Mouse (Mus musculus): ENCODE results near the gene Smpdl3b.
"Not testable (repeated sequence)": the region's sequence is repeated elsewhere in the genome, so short reads cannot be mapped to it uniquely, and the experiment has no call there.

The Smpdl3b gene

DNA sequence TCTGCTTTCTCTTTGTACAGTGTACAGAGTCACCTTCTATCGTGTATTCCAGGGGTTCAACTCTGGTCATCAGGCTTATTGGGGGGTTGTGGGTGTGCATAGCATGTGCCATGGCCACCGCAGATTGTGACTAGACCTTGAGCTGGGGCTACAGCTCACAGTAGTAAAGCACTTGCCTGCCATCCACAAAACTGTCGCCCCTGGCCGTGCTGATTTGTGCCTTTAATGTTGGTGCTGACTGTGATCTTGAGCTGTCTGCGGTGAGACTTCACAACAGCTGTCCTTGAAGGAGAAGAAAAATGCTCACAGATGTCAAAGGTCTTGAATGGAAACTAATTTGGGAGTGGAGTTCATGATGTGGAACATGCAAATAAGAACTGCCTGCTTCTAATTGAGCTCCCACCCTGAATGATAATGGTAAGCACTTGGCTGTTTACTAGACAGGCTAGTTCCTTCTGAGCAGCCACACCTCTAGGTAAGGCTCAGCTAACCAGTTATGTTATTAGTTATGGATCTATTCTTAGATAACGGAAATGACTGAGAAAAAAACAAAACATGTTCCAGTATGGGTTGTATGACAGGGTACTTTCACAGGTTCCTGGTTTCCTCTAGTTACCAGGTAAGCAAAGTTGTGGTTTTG is 21.6 kb upstream of the Smpdl3b start:
- no peak for DNase-seq

DNA sequence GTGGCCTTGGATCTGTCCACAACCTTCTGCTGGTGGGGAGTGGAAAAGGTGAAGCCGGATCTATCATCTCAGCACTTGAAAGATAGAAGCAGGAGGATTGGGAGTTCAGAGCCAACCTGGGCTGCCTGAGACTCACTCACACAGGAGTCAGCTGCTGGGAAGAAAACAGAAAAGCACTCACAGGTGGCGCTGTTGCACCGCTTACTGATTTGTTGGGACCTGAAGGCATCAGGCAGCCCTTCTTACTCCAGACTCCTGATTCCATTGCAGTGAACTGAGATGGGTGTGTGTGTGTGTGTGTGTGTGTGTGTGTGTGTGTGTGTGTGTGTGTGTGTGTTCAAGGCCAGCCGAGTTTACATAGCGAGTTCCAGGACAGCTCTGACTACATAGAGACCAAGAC is 19.7 kb upstream of the Smpdl3b start:
- DNase-seq: peak; percentile 68 to 70

DNA sequence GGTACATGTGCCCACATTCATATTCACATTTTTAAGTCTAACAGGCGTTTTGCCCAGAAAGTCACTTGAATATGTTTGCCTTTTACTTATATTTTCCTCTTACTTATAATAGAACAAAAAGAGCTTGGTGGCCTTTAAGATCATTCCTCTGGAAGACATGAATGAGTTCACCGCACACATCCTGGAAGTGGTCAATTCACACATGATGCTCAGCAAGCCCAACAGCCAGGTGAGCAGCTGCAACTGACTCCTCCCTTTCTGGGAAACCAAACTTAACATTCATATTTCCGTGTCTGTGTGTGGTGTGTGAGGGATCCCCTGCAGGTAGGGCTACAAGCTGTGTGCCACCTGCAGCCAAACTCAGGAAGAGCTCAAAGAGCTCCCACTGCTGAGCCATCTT is 17.9 kb upstream of the Smpdl3b start:
- DNase-seq: no peak

DNA sequence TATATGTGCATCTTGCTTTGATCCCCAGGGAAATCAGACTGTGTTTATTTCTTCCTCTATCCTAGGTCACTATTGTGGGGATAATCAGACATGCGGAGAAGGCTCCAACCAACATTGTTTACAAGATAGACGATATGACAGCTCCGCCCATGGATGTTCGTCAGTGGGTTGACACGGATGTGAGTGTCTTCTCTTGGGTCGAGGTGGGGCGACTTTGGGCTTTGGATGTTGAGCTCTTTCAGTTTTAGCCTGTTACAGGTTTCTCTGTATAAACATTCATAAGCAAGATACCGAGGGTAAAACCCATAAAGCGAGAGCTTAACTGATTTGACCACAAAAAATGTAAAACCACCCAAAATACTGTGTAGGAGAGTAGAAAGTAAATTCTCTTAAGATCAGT is 14.7 kb upstream of the Smpdl3b start:
- no peak for DNase-seq

DNA sequence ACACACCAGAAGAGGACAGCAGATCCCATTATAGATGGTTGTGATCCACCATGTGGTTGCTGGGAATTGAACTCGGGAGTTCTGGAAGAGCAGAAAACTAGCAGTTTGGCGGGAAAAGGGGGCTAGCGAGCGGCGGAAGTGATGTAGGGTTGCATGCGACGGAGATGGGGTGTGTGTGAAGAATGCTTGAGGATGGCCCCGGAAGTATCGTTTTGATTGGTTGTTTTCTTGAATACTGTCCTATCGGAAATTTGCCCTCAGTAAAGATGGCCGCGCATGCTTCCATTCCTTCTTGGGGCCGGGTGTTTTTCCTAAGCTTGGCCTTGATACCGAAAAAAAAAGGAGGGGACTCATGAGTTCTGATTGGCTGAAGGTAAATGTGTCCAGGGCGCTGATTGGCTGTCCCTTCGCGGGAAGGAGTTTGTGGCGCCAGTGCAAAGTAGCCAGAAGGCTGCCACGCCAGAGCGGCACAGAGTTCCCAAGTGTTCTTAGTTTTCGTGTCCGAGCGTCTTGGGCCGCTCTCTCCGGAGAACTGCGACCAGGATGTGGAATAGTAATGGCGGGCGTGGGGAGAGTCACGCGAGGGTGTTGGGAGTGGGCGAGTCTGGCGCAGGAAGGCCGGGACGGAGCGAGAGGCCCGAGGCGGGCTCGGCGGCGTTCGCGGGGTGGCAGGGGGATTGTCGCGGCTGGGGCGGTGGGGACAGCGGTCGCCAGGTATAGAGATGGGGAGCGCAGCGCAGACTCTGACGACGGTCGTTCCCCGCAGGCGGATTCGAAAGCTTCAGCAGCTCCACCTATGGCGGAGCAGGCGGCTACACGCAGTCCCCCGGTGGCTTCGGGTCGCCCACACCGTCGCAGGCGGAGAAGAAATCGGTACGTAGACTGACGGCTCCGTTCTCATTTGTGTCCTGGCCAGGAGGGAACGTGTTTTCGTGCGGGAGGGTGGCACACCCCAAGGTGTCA is 11.1 kb upstream of the Smpdl3b start, which contains the start of gene Rpa2:
Gene Rpa2, plus strand, starts transcription at position 419 of the 963 bp plus-strand sequence.
- peak; percentile 97 for DNase-seq

DNA sequence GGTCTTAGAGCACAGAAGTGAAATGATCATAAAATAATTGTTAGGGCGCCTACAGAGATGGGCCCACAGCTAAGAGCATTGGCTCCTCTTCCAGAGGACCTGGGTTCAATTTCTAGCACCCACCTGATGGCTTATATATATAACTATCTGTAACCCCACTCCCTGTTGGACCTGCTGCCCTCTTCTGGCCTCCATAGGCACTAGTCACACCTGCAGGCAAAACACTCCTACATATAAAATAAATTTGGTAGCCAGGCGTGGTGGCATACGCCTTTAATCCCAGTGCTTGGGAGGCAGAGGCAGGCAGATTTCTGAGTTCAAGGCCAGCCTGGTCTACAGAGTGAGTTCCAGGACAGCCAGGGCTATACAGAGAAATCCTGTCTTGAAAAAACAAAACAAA is 6.1 kb upstream of the Smpdl3b start:
- not testable (repeated sequence) for DNase-seq

DNA sequence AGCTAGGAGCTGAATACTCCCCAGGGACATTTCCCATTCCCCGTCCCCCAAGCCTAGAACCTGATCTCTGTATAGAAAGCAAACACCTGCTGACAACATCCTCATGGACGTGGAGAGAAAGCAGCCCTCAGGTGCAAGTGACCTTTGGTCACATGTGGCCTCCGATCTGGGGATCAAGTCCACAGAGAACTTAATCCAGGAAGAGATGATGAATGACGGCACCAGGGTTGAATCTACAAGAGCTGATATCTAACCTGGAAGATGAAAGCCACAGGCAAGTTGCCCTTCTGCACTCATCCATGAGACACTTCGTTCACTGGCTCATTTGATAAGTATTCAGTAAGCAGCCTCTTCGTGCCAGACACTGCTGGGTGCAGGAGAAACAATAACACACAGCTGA is 5.5 kb upstream of the Smpdl3b start:
- DNase-seq: no peak

DNA sequence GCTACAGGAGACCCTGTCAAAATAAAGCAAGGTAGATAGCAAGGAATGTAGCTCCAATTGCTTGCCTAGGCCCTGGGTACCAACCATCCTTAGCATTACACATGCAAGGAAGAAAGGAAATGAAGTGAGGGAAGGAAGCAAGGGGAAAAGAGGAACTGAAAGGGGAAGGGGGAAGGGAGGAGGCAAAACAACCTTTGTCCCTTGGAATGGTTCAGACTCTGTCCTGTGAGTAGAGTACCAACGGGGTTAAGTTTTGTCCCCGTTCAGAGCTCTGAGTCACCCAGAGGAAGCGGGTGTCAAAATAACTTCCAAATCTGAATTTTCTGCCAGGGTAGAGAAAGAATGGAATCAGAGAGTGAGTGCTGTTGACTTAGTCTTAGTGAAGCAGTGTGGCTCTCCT is 3.2 kb upstream of the Smpdl3b start:
- no peak for DNase-seq

DNA sequence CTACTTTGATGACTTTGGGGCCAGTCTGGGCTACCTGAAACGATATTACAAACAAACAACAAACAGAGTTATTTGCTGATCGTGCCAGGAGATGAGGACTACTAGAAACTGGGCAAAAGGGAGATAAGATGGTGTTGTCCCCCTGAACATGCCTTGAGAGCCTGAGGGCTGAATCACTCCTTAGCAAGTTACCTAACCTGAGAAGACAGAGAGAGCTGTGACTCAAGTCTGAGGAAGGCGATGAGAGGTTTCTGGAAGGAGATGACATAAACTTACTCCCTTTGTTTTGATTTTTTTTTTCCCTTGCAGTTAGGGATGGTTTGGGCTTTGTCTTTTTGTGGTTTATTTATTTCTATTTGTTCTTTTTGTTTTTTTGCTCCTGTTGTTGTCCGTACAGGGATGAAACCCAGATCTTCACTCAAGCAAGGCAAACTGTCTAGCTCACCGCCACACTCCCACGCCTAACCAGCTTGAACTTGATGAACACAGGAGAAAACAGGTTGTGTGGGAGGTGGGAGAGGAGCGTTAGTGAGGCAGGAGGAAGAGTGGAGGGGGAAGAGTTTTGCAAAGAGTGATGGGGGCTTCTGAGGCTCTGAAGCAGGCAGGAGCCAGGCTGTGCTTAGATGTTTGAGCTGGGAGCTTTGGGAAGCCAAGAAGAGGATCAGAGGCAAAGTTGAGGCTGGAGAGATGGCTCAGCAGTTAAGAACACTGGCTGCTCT is 740 bp upstream of the Smpdl3b start:
- DNase-seq: no peak

DNA sequence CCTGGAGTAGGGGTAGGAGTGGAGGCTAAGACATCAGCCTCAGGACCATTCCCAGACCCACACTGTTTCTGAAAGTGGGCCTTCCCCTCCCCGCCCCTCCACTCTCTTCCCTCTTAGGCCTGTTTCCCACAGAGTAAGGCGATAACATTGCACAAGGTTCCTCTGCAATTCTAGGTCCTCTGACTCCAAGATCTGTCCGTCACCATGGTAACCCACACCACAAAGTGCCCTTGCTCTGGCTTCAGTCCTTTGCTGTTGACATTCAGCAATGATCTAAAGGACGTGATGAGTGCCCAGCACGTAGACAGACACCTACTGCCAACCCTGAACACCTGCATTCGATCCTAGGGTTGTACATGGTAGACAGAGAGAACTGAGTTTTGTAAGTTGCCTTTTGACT is 4.1 kb downstream of the Smpdl3b start:
- DNase-seq: no peak

DNA sequence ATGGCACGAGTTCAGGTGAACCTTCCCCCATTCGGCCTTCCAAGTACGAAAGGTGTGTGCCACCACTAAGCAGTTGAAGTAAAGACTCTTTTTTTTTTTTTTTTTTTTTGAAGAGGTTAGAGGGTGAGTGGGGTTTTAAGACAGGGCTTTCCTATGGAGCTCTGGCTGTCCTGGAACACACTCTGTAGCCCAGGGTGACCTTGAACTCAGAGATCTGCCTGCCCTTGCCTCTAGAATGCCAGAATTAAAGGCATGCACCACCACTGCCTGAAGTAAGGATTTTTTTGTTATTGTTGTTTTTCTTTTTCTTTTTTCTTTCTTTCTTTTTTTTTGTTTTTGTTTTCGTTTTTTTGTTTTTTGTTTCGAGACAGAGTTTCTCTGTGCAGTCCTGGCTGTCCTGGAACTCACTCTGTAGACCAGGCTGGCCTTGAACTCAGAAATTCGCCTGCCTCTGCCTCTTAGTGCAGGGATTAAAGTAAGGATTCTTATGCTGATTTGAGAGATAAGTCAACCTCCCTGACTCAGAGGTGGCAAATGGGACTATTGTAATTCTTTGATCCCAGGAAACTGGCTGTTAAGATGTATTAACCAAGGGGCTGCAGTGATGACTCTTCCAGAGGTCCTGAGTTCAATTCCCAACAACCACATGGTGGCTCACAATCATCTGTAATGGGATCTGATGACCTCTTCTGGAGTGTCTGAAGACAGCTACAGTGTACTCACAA is 7.6 kb downstream of the Smpdl3b start:
- DNase-seq: no peak

DNA sequence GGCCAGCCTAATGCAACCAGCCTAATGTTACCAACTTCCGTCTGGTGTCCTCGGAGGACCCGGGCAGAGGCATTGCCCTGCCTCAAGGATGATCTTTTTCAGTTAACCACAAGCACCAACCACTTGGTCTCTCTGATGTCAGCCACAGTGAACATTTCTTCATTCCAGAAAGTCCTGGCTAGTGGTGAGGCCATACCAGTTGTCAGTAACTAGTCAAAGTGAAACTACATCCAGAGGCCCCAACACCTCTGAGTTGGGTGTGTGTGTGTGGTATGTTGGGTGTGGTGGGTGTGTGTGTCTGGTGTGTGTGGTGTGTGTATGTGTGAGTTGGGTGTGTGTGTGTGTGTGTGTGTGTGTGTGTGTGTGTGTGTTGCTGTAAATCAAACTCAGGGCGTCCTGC is 8.3 kb downstream of the Smpdl3b start:
- no peak for DNase-seq

DNA sequence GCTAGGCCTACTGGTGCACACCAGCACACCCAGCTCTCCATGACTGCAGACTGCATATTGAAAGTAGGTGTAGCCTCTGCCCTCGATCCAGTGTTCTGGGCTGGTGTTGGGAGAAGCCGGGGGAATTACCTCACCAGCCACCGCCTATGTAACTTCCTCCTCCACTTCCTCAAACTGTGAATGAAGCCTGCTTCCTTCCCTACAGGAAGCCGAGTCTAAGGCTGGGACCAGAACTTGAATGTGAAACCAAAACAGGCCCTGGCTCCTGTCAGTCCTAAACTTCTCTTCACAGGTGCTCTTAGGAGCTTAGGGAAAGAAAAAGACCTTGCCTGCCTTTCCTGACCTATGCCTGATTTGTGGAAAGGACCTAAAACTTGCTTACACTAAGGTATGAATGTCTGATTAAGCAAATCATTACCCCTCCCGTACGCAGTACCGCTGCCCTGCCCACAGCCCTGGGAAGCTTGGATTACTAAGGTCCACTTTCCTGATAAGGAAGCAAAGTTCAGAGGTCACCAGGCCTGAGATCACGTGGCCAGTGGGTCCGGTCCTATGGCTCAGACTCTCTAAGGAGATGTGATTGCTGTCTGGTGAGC is 9.3 kb downstream of the Smpdl3b start:
- peak; percentile 27 to 38 for DNase-seq

DNA sequence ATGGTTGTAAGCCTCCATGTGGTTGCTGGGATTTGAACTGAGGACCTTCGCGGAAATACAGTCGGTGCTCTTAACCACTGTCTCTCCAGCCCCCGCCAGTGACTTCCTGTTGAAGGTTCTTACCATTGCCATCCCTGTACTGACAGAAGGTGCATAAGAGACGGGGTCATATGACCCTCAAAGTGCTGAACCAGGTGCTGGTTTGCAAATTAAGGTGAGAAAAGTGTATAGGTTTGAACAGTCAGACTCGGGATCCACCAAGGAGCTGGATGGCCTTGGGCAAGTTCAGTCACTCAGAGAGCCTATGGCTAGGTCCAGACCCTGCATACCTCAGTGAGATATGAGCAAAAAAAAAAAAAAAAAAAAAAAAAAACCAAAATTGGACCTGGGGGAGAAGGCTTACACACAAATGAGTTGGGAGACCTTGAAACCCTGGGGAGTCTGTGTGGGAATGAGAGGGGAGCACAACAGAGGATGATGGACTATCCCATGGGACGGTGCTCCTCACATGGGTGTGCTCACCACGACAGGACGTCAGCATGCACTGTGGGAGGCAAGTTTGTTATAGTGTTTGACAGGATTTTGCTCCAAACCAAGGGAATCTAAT is 10.0 kb downstream of the Smpdl3b start:
- DNase-seq: no peak

DNA sequence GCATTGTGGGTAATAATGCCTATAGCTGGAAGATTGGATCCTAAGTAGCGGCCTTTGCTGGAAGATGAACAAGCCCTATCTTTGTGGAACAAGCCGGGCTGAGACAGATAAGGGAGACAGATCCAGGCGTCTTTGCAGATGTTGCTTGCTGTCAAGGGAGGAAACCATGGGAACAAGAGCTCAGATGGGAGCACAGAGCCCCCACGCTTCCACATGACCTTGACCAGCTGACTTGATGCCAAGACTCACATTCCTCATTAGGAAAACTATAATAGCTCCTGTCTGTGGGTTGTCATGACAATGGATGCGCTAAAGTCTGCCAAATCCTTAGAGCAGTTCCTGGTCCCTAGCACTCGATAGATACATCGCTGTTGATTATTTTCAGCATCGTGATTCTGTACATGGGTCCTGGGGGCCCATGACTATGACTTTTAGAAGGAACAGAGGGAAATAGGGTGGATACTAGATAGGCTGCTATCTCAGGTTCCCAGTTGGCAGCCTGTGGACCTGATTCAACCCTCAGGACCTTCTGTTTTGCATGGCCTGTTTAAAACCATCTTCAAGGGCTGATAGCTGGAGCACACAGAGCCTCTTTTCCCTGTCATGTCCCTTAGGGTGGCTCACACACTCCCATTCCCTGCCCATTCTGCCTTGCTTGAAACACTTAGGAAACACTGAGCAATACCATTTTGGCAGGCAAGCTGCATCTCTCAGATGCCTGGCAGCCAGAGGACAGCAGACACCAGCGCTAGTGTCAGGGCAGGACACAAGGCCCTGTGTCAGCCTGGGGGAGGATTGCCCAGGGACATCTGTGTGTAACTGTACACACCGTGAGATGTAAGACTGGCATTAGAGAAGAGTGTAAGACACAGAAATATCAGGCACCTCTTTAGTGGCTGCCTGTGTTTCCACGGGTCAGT is 12.8 kb downstream of the Smpdl3b start:
- no peak for DNase-seq

DNA sequence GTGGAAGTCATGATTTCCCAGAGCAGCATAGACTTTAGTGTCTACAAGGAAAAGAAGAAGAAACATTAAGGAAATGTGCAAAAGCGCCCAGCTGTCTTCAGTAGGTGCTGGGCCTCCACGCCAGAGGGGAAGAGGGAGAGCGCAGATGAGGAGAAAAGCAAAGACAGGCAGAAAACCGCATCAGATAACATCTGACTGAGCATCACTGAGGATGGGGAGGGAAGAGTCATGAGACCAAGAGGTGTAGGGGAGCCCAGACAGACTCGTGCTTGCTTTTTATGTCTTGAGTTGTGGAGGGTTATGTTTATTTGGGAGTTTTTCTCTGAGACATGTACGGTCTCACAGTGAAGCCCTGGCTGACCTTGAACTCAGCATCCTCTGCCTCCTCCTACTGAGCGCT is 15.6 kb downstream of the Smpdl3b start:
- no peak for DNase-seq

DNA sequence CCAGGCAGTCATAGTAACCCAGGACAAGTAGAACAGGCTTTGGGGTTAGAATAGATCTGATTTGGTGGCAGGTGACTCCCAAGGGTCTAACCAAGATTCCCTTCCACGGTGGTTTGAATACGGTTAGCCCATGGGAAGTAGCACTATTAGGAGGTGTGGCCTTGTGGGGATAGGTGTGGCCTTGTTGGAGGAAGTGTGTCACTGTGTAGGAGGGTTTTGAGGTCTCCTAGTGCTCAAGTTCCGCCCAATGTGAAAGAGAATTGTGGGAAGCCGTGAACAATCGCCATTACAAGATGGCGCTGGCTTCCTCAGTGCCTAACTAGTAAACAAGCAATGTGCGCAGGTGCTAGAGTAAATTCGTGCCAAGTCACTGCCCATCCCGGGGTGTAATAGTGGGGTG is 19.9 kb downstream of the Smpdl3b start:
- not testable (repeated sequence) for DNase-seq

DNA sequence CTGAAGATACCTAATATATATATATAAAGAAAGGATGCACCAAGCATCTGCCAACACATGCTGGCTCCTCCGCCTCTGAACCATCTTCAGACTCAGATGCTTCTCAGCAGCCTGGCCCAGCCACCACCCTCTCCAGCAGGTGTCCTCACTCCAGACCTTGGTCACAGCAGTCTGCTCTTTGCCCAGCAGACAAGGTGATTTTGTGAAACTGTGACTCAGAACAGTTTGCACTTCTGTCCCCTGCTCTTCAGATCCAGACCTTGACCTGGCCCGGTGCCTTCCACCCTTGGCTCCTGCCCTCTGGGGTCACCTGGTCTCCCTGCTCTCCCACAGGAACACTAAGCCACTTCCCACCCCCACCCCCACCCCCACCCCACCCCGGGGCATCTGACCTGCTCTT is 21.2 kb downstream of the Smpdl3b start:
- no peak for DNase-seq

DNA sequence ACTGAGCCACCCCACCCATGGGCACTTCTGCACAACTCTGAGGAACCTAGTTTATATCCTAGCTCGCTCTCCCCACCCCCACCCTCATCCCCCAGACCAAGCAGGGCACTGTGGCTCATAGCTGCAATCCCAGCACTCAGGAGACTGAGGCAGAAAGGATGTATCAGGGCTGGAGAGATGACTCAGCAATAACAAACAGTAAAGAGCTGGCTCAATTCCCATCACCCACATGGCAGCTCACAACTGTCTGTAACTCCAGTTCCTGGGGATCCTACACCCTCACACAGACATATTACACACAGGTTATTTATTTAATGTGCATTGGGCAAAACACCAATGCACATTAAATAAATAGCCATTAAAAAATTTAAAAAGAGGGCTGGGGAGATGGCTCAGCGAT is 21.7 kb downstream of the Smpdl3b start:
- DNase-seq: no peak

DNA sequence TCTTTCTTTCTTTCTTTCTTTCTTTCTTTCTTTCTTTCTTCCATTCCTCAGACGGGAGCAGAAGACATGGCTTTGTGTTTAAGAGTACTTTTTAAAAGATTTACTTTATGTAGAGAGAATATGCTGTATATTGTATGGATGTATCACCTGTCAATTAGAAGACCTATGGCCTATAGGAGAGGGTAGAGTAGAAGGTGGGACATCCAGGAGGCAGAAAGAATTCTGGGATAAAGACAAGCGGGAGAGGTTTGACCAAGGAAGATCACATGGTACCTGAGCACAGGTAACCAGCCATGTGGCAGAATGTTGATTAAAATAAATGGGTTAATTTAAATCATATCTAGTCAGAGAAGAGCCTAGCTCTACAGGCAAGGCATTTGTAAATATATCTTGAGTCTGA is 22.3 kb downstream of the Smpdl3b start:
- no peak for DNase-seq
